Mouse (Mus musculus) brain, embryonic 14.5 days (tissue): ENCODE measurements around the gene Map4k4.

Experiments used
- CTCF ChIP-seq: fragments of 200-500 bp; IDR thresholded peaks from 2 replicates; pipeline ENCODE4 v1.5.1; 2012; ENCODE audit warnings: inconsistent platforms, mild to moderate bottlenecking, moderate library complexity, borderline replicate concordance; ENCODE audit not compliant: insufficient read depth, insufficient read length; ENCODE audit errors: extremely low read depth
- POLR2A ChIP-seq: fragments of 200-500 bp; IDR thresholded peaks from 2 replicates; pipeline ENCODE4 v1.6.1; 2012; ENCODE audit warnings: mild to moderate bottlenecking, inconsistent platforms, borderline replicate concordance; ENCODE audit not compliant: poor library complexity, insufficient read depth, insufficient read length, severe bottlenecking; ENCODE audit errors: extremely low read depth

GRCm38 (mm10) chr1:39973911-39974310 is 73.2 kb downstream of the Map4k4 start:
- TF ChIP-seq CTCF (no peak), POLR2A (no peak)
